Mouse (Mus musculus) bone marrow macrophage, adult 2 months (primary cell): ENCODE results near the gene Tcp11l2.

Experiments
- CTCF ChIP-seq: IDR thresholded peaks from 2 replicates; pipeline ENCODE4 v1.5.1; 2012; ENCODE audit warnings: low read depth, mild to moderate bottlenecking, low read length, moderate library complexity
- POLR2A ChIP-seq: IDR thresholded peaks from 2 replicates; pipeline ENCODE4 v1.6.1; 2012; ENCODE audit warnings: mild to moderate bottlenecking, low read depth, low read length, borderline replicate concordance

DNA sequence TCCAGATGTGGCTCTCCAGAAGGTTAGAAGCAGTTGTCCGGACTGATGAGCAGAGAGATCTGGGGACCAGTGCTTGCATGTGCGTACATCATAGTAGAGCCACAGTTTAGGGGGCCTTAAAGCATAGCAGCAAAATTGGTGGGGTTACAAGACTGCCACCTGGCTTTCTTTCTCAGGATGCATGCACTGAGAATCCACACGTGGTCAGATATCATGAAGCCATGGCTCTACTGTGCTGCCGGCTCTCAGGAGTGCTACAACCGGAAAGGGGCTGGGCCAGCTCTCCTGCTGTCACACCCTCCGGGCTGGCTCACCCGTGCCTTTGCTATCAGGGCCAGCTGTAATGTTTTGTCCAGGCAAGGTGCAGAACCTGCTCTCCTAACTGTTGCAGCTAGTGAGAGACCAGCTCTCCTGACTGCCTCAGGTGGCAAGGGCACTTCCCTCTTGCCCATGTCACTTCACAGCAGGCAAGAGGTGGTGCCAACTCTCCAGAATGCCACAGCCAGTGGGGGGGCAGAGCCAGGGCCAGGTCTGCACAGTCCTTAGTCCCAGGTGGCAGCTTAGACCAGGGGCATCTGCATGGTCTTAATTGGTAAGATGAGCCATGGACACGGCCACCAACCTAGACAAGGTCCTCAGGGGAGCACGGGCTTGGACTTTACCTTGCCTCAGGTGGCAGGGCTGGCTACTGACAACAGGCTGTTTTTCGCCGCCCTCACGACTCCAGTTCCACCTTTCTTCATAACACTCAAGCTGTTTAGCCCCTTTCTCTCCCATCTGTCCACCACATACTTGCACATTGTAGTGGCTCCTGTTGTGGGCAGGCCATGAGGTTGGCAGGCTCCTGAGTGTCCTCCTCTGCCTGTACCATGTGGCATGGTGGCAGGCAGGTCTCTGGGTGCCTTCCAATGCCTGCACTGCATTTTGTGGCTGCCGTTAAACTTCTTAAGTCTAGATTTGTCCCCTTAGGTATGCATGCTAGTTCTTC is 13.6 kb upstream of the Tcp11l2 start:
- no peak for TF ChIP-seq POLR2A
- TF ChIP-seq CTCF, result no peak
